Mouse (Mus musculus) c-Kit-positive CD71-positive TER-119-positive erythroid progenitor cells, embryonic 14.5 days (primary cell): ENCODE results near the gene Akt1.
A peak's percentile ranks its signal among the peaks of the same experiment; 100 is the strongest.

Experiments
- DNase-seq: peaks from one replicate; pipeline ENCODE4 v3.0.0-alpha.2; 2013; ENCODE audit warnings: low spot score

Akt1 gene

DNA sequence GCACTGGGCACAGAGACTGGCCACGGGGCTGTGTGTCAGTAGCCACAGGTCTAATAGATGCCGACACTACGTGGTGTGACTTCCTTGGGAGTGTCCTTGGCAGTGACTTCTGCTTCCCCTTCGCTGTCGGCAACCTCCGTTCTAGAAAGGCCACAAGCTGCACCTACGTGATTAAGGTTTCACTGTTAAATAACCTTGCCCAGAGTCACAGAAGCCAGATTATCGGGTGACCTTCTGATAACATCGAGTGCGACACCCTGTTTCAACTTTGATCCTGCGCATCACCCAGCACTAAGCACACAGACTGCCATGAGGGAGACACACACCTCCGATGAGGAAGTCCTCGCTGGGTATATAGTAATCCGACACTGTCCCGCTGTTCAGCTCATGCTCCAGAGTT lies 13.8 kb upstream of the Akt1 start:
- no peak for DNase-seq

- DNase-seq: no peak
Measured at GRCm38 (mm10) chr12:112683351-112683750, 8.7 kb upstream of the Akt1 start.

- DNase-seq: no peak
Measured at GRCm38 (mm10) chr12:112679027-112679996, 4.6 kb upstream of the Akt1 start.

DNA sequence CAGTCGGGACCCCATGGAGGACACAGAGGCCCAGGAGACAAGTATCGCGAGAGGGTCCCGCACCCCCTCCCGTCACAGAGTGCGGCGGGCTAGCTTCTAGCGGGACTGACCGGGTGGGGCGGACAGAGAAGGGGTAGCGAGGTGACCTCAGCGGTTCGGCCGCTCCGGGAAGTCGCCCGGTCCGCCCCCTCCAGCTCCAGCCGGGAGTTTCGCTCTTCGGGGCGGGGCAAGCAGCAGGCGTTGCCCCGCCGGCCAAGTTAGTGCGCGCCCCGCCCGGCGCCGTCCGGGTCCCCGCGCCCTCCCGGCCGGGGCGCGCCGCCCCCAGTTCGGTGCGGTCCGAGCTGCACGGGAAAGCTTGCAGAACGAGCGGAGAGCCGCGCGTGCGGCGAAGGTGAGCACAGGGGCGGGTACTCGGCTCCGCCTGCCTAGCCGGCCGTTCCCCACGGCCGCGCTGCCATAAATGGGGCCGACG lies 3.9 kb upstream of the Akt1 start, which contains the start of gene Zbtb42:
Gene Zbtb42, plus strand, starts transcription at position 274 of the 472 bp plus-strand sequence.
- no peak for DNase-seq

DNA sequence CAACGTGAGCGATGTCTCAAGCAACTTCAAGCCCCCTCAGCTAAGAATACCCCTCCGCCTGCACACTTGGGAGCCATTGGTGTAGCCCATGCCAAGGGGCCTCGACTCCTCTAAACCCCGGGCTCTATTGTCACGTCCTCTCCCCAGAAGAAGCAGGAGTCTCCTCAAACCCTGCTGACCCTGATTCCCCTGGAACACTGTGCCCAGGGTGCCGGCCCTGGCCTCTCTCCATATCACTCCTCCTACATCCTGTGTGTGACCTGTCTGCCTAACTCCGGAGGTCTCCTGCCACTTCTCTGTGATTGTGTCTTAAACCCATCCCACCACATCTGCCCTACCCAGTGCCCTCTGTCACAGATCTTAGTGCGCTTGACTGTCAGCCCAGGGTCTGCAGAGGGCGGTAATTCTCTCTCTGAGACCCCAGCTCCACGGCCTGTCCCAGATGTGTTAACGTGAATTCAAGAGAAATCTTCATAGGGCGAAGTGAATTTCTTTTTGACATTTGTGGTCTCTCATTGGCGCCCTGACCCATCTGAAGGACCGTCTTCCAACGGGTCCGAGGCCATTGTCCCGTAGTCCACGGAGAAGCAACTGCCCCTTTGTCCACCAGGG lies 3.4 kb upstream of the Akt1 start:
- no peak for DNase-seq

- DNase-seq: no peak
Measured at GRCm38 (mm10) chr12:112677076-112677475, 2.4 kb upstream of the Akt1 start.

GRCm38 (mm10) chr12:112675245-112676035 lies 756 bp upstream of the Akt1 start:
- peak; percentile 85 for DNase-seq

GRCm38 (mm10) chr12:112673576-112674091 lies 1.1 kb downstream of the Akt1 start:
- DNase-seq: no peak

DNA sequence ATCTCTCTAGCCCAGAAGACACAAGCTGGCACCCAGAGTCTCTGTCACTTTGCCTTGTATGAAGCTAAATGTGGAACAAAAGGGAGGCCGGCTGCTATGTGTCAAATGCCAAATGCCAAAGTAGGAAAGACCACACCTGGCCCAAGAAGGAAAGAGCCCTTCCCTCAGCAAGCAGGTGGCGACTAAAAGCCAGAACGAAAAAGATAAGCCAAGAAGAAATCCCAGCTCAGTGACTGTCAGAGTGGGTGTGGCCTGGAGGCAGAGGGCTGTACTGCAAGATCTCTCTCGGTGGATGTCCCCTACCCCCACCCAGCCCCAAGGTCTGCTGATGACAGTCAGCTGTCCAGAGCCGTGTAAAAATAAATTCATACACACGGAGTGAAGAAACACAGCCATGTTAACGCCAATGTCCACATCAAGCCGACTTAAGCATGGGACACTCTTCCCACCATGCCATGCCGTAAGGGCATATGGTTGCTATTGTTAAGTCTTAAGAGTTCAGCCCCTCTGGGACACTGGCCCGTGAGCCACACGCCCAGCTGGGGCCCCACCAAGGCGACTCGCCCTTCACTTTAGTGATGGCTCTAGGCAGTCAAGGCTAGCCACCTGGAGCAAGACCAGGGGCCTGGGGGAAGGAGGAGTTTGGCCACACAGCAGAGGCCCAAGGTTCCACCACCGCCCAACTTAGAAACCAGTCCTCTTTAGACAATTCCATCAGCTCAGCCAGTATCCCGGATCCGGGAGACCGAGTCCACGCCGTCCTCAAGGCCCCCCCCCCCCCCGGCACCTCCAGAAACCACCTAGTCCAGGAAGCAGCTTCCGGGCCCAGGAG lies 1.7 kb downstream of the Akt1 start:
- peak; percentile 37 for DNase-seq

DNA sequence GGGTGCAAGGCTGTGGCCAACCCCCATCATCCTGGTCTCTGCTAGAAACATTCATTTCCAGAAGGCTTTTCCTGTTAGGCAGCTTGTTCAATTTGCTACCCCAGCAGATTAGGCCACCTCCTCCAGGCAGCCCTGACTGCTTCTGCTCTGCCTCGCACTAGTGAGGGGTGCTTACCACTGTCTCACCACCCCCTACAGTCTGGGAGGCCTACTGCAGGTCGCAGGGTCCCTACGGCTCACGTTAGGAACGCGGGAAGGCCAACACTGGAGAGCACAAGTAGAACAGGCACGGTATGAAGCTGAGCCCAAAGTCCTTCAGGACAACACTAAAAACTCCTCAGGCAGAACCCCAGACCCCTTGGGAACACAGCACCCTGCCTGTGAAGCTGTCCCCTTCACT lies 2.8 kb downstream of the Akt1 start:
- no peak for DNase-seq

GRCm38 (mm10) chr12:112670718-112671393 lies 3.8 kb downstream of the Akt1 start:
- no peak for DNase-seq

GRCm38 (mm10) chr12:112667619-112668297 lies 6.9 kb downstream of the Akt1 start:
- no peak for DNase-seq

GRCm38 (mm10) chr12:112665881-112666544 lies 8.7 kb downstream of the Akt1 start:
- DNase-seq: no peak

GRCm38 (mm10) chr12:112665445-112665844 lies 9.2 kb downstream of the Akt1 start:
- DNase-seq: no peak

DNA sequence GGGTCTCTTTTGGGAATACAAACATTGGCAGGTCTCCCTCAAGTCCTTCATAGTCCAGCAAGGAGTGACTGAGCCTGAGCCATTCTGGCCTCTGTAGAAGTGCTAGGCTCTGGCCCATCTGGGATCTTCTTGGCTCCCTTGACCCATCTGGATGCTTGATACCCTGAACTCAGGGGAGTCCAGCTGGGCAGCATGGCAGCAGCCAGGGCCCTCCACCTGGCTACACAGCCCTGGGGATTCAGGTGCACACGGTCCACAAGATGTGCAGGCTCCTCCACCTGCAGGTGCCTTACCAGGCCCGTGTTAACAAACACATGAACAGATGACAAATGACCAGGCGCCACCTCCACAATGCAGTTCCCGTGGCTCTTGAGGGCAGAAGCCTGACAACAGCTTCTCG lies 10.0 kb downstream of the Akt1 start:
- no peak for DNase-seq

DNA sequence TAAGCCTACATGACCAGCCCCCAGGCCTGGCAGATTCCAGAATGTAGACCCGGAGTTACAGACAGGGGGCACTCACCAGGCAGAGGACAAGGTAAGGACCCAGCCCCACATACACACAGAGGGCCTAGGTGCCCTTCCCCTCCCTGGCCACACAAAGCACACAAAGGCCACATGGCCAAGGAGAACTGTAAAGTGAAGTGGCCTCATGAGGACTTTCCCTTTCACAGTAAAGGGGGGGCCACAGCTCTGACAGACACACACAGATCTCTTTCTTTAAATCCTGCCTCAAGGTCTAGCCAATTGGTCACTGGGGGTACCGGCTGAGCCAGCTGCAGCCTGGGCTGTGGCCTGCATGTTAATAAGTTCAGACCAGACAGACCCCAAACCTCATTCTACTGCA lies 10.6 kb downstream of the Akt1 start:
- no peak for DNase-seq

DNA sequence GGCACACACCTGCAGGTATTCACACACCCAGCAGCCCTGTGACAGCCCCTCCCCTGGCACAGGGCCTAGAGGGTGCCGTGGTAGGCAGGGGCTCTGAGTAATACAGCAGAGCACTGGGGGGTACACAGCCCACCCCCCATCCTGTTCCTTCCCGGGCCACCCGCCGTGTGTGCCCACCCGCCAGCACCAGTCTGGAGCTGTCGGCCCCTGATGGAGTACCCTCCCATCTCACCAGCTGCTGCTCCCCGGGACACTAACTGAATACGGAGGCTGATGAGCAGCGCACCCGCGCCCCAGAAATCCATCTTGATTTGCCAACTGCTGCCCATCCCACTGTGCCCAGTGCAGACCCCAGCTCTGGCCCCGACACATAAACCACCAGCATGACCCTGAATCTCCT lies 11.0 kb downstream of the Akt1 start:
- no peak for DNase-seq

DNA sequence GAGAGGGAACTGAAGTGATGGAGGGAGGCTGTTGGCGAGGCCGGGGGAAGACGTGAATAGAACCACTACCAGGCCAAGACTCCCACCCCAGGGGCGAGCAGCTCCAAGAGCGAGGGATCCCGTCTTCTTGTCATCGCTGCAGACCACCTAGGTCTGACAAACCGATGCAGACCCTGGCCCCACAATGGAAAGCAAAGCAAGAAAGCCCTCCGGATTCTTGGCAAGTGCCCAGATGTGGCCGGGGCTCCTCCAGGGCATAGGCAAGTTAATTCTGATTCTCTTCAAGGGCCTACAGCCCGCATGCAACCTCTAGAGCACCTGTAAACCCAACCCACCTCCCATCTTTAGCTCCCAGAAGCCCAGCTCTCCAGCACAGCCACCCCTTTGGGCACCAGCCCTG lies 11.4 kb downstream of the Akt1 start:
- no peak for DNase-seq

DNA sequence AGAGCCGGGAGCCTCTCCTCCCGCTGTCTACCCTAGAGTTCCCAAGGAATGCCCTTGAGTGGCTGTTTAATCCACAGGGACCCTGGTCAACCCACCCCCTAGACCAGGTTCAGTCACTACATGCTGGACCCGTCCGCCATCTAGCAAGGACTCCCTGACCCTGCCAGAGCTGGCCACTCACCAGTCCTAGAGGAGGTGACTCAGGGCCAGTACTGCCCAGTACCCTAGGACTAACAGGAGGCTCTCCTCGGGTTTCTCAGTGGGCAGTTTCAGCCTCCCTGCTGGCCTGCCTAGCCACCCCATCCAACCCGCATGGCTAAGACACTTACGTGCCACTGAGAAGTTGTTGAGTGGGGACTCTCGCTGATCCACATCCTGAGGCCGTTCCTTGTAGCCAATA lies 12.8 kb downstream of the Akt1 start:
- no peak for DNase-seq

DNA sequence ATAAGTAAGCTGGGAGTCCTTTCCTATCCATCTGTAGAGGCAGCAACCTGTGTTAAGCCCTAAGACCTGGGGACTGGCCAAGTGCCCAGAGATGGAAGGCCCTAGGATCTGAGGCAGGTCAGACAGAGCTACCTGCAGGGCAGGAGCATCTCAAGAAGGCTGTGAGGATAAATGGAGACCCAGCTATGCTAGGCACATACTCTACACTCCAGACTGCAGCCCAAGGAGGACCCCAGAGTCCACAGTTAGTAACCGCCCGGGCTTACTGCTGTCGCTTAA lies 13.4 kb downstream of the Akt1 start:
- DNase-seq: no peak
